Mouse (Mus musculus) bone marrow, adult 2 months (tissue): ENCODE results near the gene Trmt61a.

Experiments
- CTCF ChIP-seq: fragments of 200-500 bp; IDR thresholded peaks from 2 replicates; pipeline ENCODE4 v1.5.1; 2011; ENCODE audit warnings: low read length, control low read depth; ENCODE audit not compliant: control insufficient read depth, insufficient read depth
- POLR2A ChIP-seq: fragments of 200-500 bp; IDR thresholded peaks from 2 replicates; pipeline ENCODE4 v1.6.1; 2011; ENCODE audit warnings: low read depth, mild to moderate bottlenecking, control low read depth, low read length, borderline replicate concordance; ENCODE audit not compliant: control insufficient read depth

- TF ChIP-seq CTCF (no peak), POLR2A (no peak)
These were observed 5.3 kb upstream of the Trmt61a start for GRCm38 (mm10) chr12:111672581-111672980.
